Mouse (Mus musculus) thymus, adult 2 months (tissue): ENCODE data around the gene Fam204a.

Source experiments
- CTCF ChIP-seq: fragments of 200-500 bp; IDR thresholded peaks from 2 replicates; pipeline ENCODE4 v1.5.1; 2012; ENCODE audit warnings: mild to moderate bottlenecking, control low read depth, low read length, moderate library complexity, borderline replicate concordance; ENCODE audit not compliant: control insufficient read depth, poor library complexity, insufficient read depth; ENCODE audit errors: extremely low read depth
- POLR2A ChIP-seq: fragments of 200-500 bp; IDR thresholded peaks from 2 replicates; pipeline ENCODE4 v1.6.1; 2012; ENCODE audit warnings: mild to moderate bottlenecking, low read length, control low read depth, moderate library complexity; ENCODE audit not compliant: control insufficient read depth, poor library complexity, insufficient read depth; ENCODE audit errors: extremely low read depth

DNA sequence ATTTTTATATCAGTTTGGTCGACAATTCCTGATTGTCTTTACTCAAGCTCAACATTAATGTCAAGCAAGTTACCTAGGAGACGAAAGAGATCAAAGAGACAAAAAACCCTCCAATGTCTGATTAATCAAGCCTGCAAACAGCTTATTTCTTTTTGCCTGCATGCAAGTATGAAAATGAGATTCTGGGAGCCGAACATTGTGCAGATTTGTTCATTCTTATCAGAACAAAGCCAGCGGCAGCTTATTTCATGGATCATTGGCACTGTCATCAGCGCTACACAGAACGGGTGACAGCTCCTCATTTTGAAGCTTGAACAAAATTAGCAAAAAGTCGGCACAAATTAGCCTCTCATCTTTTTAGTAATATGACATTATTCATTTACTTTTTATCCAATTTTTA, 22.3 kb downstream of the Fam204a start:
- TF ChIP-seq CTCF (no peak), POLR2A (no peak)
